Mouse (Mus musculus) MEL (cell line): ENCODE results near the gene Fam228a. TPM values are rescaled to one million over a fixed set of nuclear protein-coding genes. Genes with fewer than 3 reads are reported as not detected.
"Not testable (repeated sequence)": the region's sequence is repeated elsewhere in the genome, so short reads cannot be mapped to it uniquely, and the experiment has no call there.

Experiments used
- DNase-seq: peaks from one replicate; pipeline ENCODE4 v3.0.0; 2011; ENCODE audit warnings: low read depth, low spot score
- H3K27ac ChIP-seq: 2 replicates; pipeline ENCODE4 v1.5.1; 2012; ENCODE audit warnings: low read depth, mild to moderate bottlenecking, control low read depth, low read length, moderate library complexity; ENCODE audit not compliant: control insufficient read depth
- H3K27me3 ChIP-seq, 2 experiments: fragments of 150-350 bp in 1 of 2; sonication (generic) in 1 of 2; 2 replicates each; pipeline ENCODE4 v1.6.1; 2012; ENCODE audit warnings: low read length in 2 of 2, mild to moderate bottlenecking in 2 of 2, improper control_type of control experiment in 1 of 2, moderate library complexity in 1 of 2; ENCODE audit not compliant: insufficient read depth in 2 of 2, control insufficient read depth in 1 of 2
- H3K36me3 ChIP-seq, 2 experiments: 2 replicates each; pipeline ENCODE4 v1.6.1; 2012 to 2014; ENCODE audit warnings: low read length in 2 of 2, improper control_type of control experiment in 1 of 2, inconsistent platforms in 1 of 2, mild to moderate bottlenecking in 1 of 2; ENCODE audit not compliant: insufficient read depth in 2 of 2, control insufficient read depth in 1 of 2
- H3K4me1 ChIP-seq, 2 experiments: fragments of 150-350 bp in 1 of 2; sonication (generic) in 1 of 2; 2 replicates each; pipeline ENCODE4 v1.6.1; 2012; ENCODE audit warnings: low read length in 2 of 2, improper control_type of control experiment in 1 of 2, mild to moderate bottlenecking in 1 of 2; ENCODE audit not compliant: insufficient read depth in 2 of 2, control insufficient read depth in 1 of 2
- H3K4me3 ChIP-seq, 2 experiments: fragments of 150-350 bp in 1 of 2; sonication (generic) in 1 of 2; 2 replicates each; pipeline ENCODE4 v1.5.1; 2012; ENCODE audit warnings: low read depth in 2 of 2, low read length in 2 of 2, mild to moderate bottlenecking in 2 of 2, moderate library complexity in 2 of 2, control low read depth in 1 of 2, improper control_type of control experiment in 1 of 2; ENCODE audit not compliant: control insufficient read depth in 1 of 2, insufficient read depth in 1 of 2
- H3K79me2 ChIP-seq: 2 replicates; pipeline ENCODE4 v1.6.1; 2012; ENCODE audit warnings: mild to moderate bottlenecking, low read length, moderate library complexity; ENCODE audit not compliant: control insufficient read depth, poor library complexity, insufficient read depth
- H3K9ac ChIP-seq: 2 replicates; pipeline ENCODE4 v1.6.1; 2012; ENCODE audit warnings: low read depth, mild to moderate bottlenecking, control low read depth, low read length, moderate library complexity; ENCODE audit not compliant: control insufficient read depth, poor library complexity, severe bottlenecking
- H3K9me3 ChIP-seq: fragments of 150-350 bp; sonication (generic); replicated peaks from 2 replicates; pipeline ENCODE4 v1.6.1; 2012; ENCODE audit warnings: mild to moderate bottlenecking, low read length, improper control_type of control experiment, moderate library complexity; ENCODE audit not compliant: insufficient read depth
- BHLHE40 ChIP-seq: IDR thresholded peaks from 2 replicates; pipeline ENCODE4 v1.6.1; 2012; ENCODE audit warnings: low read depth, mild to moderate bottlenecking, inconsistent platforms, low read length, improper control_type of control experiment, borderline replicate concordance
- CTCF ChIP-seq, 3 experiments: IDR thresholded peaks in 2 of 3; conservative IDR thresholded peaks in 1 of 3; 2 replicates each; pipeline ENCODE4 v1.5.1; 2011 to 2012; ENCODE audit warnings: low read length in 3 of 3, low read depth in 2 of 3, mild to moderate bottlenecking in 2 of 3, improper control_type of control experiment in 1 of 3, inconsistent platforms in 1 of 3, mixed read lengths in 1 of 3, moderate library complexity in 1 of 3; ENCODE audit not compliant: control insufficient read depth in 1 of 3, insufficient read depth in 1 of 3, poor library complexity in 1 of 3, severe bottlenecking in 1 of 3
- GABPA ChIP-seq: IDR thresholded peaks from 2 replicates; pipeline ENCODE4 v1.6.1; 2012; ENCODE audit warnings: low read depth, mild to moderate bottlenecking, inconsistent platforms, low read length, improper control_type of control experiment, moderate library complexity
- JUND ChIP-seq: IDR thresholded peaks from 2 replicates; pipeline ENCODE4 v1.6.1; 2011; ENCODE audit warnings: low read depth, mild to moderate bottlenecking, improper control_type of control experiment, low read length
- MAX ChIP-seq: IDR thresholded peaks from 2 replicates; pipeline ENCODE4 v1.6.1; 2011; ENCODE audit warnings: low read length, improper control_type of control experiment
- MEF2A ChIP-seq: IDR thresholded peaks from 2 replicates; pipeline ENCODE4 v1.6.1; 2014; ENCODE audit warnings: low read depth, mild to moderate bottlenecking, inconsistent platforms, low read length, improper control_type of control experiment; ENCODE audit not compliant: poor library complexity, insufficient replicate concordance, severe bottlenecking; ENCODE audit errors: extremely low read depth
- MYB ChIP-seq: IDR thresholded peaks from 2 replicates; pipeline ENCODE4 v1.6.1; 2011; ENCODE audit warnings: mild to moderate bottlenecking, low read depth, low read length, improper control_type of control experiment
- MYC ChIP-seq: IDR thresholded peaks from 2 replicates; pipeline ENCODE4 v1.6.1; 2011; ENCODE audit warnings: low read depth, mild to moderate bottlenecking, low read length, improper control_type of control experiment, moderate library complexity
- POLR2A ChIP-seq, 2 experiments: IDR thresholded peaks; 2 replicates each; pipeline ENCODE4 v1.6.1; 2011 to 2012; ENCODE audit warnings: low read length in 2 of 2, mild to moderate bottlenecking in 2 of 2, control low read depth in 1 of 2, improper control_type of control experiment in 1 of 2, low read depth in 1 of 2, moderate library complexity in 1 of 2; ENCODE audit not compliant: control insufficient read depth in 1 of 2, insufficient read depth in 1 of 2, poor library complexity in 1 of 2
- POLR2AphosphoS2 ChIP-seq: IDR thresholded peaks from 2 replicates; pipeline ENCODE4 v1.6.1; 2011; ENCODE audit warnings: low read length, improper control_type of control experiment
- RCOR1 ChIP-seq: IDR thresholded peaks from 2 replicates; pipeline ENCODE4 v1.6.1; 2012; ENCODE audit warnings: low read depth, mild to moderate bottlenecking, inconsistent platforms, low read length, improper control_type of control experiment
- USF2 ChIP-seq, 2 experiments: IDR thresholded peaks; 2 replicates each; pipeline ENCODE4 v1.6.1; 2011 to 2012; ENCODE audit warnings: improper control_type of control experiment in 2 of 2, low read length in 2 of 2, borderline replicate concordance in 1 of 2, inconsistent platforms in 1 of 2, low read depth in 1 of 2, mild to moderate bottlenecking in 1 of 2; ENCODE audit not compliant: insufficient read depth in 1 of 2
- ZMIZ1 ChIP-seq: IDR thresholded peaks from 2 replicates; pipeline ENCODE4 v1.6.1; 2012; ENCODE audit warnings: low read depth, mild to moderate bottlenecking, inconsistent platforms, low read length, improper control_type of control experiment, moderate library complexity
- ZNF384 ChIP-seq: IDR thresholded peaks from 2 replicates; pipeline ENCODE4 v1.6.1; 2012; ENCODE audit warnings: low read depth, mild to moderate bottlenecking, inconsistent platforms, low read length, improper control_type of control experiment
- polyA plus RNA-seq, 2 experiments: library from polyadenylated mRNA; stranded (reverse) in 1 of 2; unstranded in 1 of 2; fragments of >175 nt in 1 of 2; fragments of >200 nt in 1 of 2; gene quantifications; 2 replicates each; pipeline versions ENCODE4 v1.2.1 to v1.2.4; 2012; ENCODE audit warnings: low replicate concordance in 2 of 2, low read depth in 1 of 2; ENCODE audit not compliant: insufficient read length in 2 of 2, insufficient read depth in 1 of 2, missing spikeins in 1 of 2
- total RNA-seq: library from RNA; depleted of rRNA; stranded (reverse); fragments of 300-350 nt; gene quantifications from 2 replicates; pipeline ENCODE4 v1.2.3, GENCODE M21; 2012

The Fam228a gene
- total and polyA plus RNA-seq, 3 experiments: 0.15 to 0.33 TPM; not detected in 1

DNA sequence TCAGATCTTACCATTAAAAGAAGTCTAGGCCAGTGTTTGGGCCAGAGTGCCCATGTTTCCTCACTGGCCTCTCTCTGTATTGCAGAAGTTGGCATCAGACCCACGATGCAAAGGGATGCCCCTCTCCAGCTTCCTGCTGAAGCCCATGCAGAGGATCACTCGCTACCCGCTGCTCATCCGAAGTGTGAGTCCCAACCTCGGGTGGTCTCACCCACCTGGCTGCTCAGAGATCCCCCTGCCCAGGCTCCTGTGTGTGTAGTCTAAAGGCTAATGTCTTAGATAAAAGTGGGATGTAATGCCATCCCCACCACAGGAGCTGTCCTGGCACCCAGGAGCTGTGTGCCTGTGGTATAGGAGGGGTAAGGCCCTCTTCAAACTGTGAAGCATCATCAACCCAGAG lies 32.1 kb downstream of the Fam228a start:
- no peaks in the 10 kb centered on the region for H3K4me1 ChIP-seq
- no peak overlapping the region for H3K27ac ChIP-seq
- H3K27me3 ChIP-seq: no peaks in the 10 kb centered on the region
- H3K9me3 ChIP-seq: no peaks in the 10 kb centered on the region
- TF ChIP-seq CTCF (IDR thresholded peaks at IDR 0.05 in 2 of 3, conservative IDR thresholded peaks at IDR 0.05 in 1 of 3; ENCODE audit: control insufficient read depth in 1 of 3, insufficient read depth in 1 of 3, low read depth in 2 of 3, low read length in 3 of 3, poor library complexity in 1 of 3, severe bottlenecking in 1 of 3) (no peak), JUND (no peak), MAX (no peak), RCOR1 (no peak), BHLHE40 (no peak), ZNF384 (no peak), POLR2A (IDR thresholded peaks at IDR 0.05; ENCODE audit: control insufficient read depth in 1 of 2, insufficient read depth in 1 of 2, low read depth in 1 of 2, low read length in 2 of 2, poor library complexity in 1 of 2) (no peak), MYB (no peak), POLR2AphosphoS2 (no peak), MYC (no peak), MEF2A (no peak), ZMIZ1 (no peak), USF2 (IDR thresholded peaks at IDR 0.05; ENCODE audit: borderline replicate concordance in 1 of 2, insufficient read depth in 1 of 2, low read depth in 1 of 2, low read length in 2 of 2) (no peak)
- no peak overlapping the region for H3K4me3 ChIP-seq
- DNase-seq: no peak
- H3K36me3 ChIP-seq: no peaks in the 10 kb centered on the region; a peak in 1 of 4 replicates
- no peaks in the 10 kb centered on the region for H3K79me2 ChIP-seq
- H3K9ac ChIP-seq: no peak overlapping the region

GRCm38 (mm10) chr12:4705626-4706025 lies 32.6 kb downstream of the Fam228a start:
- H3K79me2 ChIP-seq, H3K27me3 ChIP-seq, H3K9ac ChIP-seq, H3K9me3 ChIP-seq, DNase-seq, H3K4me1 ChIP-seq, H3K27ac ChIP-seq, H3K4me3 ChIP-seq, H3K36me3 ChIP-seq: not testable (repeated sequence)

GRCm38 (mm10) chr12:4694534-4694933 lies 43.7 kb downstream of the Fam228a start:
- no peak overlapping the region for H3K9ac ChIP-seq
- H3K27me3 ChIP-seq: no peaks in the 10 kb centered on the region
- no peak for DNase-seq
- H3K4me3 ChIP-seq: no peak overlapping the region
- no peaks in the 10 kb centered on the region for H3K9me3 ChIP-seq
- H3K27ac ChIP-seq: no peak overlapping the region
- H3K36me3 ChIP-seq: peaks cover 0 to 5% of the 10 kb centered on the region in 2 experiments; a peak in 2 of 4 replicates
- TF ChIP-seq GABPA: no peak
- peaks cover 0 to under 1% of the 10 kb centered on the region in 2 experiments; a peak in 1 of 4 replicates for H3K4me1 ChIP-seq
- no peaks in the 10 kb centered on the region for H3K79me2 ChIP-seq
